Mouse (Mus musculus) left cerebral cortex, postnatal 25 days (tissue): ENCODE data around the gene Kcnq1. TPM values are rescaled to one million over a fixed set of nuclear protein-coding genes. Genes with fewer than 3 reads are reported as not detected.

ENCODE experiments used
- DNase-seq, 2 experiments: peaks; one replicate each; pipeline ENCODE4 v3.0.0; 2022; ENCODE audit warnings: low spot score in 2 of 2, mixed read lengths in 1 of 2
- intact Hi-C: fragments of 180-260 bp; cut with DNase I; formaldehyde crosslinking; loops from one replicate; pipeline ENCODE4 v1.15.1; 2025
- total RNA-seq, 2 experiments: library from RNA; stranded (reverse); gene quantifications; 2 replicates each; pipeline ENCODE4 v1.2.3; 2021

Gene Kcnq1
- 1 to 10 TPM in 1 of 2 experiments, under 1 TPM in 1; 0.53 to 1.4 TPM for total RNA-seq

DNA sequence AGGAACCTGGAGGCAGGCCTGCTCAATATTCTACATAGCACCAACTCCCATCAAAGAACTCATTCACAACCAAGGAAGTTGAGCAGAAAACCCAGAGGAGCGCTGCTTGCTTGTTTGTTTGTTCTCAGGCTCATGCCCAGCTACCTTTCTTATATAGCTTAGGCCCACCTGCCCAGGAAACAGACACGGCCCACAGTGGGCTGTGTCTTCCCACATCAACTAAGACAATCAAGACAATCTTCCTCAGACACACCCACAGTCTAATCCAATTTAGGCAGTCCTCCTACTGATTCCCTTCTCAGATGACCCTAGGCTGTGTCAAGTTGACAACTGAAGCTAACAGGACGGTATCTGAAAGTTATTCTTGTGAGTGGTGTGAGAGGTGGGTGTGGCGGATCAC is at the start of gene Kcnq1:
Gene Kcnq1, plus strand, starts transcription at position 301 of the 400 bp plus-strand sequence.
- DNase-seq: no peak
- intact Hi-C loops: no loop called here

DNA sequence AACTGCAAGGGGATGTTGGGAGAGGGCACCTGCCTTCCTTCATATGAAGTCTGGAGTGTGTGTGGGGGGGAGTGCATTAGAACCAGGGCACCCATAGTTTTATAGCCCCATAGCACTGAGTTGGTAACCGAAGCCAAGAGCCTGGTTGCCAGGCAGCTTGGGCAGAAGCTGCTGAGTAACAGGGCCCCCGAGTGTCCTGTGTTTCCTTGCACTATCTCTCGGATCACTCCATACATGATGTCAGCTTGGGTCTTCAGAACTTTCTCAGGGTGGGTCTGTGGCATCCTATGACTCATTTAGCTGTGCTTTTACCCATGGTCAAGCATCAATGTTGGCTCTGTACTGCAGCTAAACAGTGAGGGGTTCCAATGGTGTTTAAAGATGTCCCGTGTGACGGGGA is 49.1 kb upstream of the Kcnq1 start:
- DNase-seq: no peak
- intact Hi-C loops: no loop called here

- intact Hi-C loops: no loop called here
- no peak for DNase-seq
Measured at GRCm38 (mm10) chr7:143057667-143058220, 48.4 kb upstream of the Kcnq1 start.

DNA sequence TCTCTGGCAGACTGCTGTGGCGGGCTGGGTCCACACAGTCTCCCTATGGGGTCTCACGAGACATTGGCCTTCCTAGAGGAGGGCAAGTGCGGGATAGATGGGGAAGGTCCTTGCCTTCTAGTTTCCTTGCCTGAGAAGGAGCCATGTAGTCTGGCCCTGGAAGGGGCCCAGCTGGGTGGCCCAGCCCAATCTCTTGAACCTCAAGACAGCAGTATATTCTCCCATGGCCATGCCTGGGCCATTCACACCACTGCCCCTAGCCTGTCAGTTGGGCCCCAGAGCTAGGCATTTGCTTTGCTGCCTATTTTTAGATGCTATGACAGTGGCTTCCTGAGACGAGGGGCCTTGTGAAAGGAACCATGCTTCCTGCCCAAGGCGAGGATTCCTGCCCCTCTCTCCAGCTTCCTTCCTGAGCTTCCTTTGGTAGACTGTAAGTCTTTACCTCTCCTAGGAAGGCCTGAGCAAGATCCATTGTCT is 47.9 kb upstream of the Kcnq1 start:
- intact Hi-C loops: no loop called here
- DNase-seq: no peak

DNA sequence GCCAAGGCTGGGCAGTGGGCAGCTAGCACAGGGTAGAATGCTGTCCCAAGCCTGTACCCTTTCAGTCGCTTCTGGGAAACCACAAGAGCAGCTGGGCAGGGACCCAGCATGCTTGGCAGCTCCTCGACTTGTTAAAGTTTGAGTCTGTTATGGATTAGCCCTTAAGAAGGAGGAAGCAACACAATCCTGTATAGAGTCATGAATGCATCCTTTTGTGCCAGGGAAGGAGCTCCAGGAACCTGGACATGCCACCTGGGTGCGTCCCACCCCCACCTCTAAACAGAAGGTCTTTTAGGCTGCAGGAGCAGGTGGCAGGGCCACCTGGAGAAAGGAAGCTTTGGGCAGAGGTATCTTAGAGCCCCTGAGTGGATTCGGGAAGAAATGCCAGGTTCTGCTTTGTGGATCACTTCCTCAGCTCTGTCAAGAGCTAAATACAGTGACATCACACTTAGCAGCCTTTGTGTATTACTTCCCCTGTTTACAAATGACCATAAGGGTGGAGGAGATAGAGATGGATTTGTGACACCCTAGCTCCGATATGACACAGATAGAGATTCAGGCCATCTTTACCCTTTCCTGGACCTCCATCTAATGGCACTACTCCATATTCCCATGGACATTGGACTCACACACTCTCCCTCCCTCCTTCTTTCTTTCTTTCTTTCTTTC is 46.8 kb upstream of the Kcnq1 start:
- peak in 1 of 2 experiments; percentile 59 for DNase-seq
- intact Hi-C loops: no loop called here

- no peak for DNase-seq
- intact Hi-C loops: no loop called here
Measured at GRCm38 (mm10) chr7:143062704-143063103, 43.5 kb upstream of the Kcnq1 start.

- intact Hi-C loops: no loop called here
- peak in 1 of 2 experiments; percentile 52 for DNase-seq
Measured at GRCm38 (mm10) chr7:143064226-143064625, 41.9 kb upstream of the Kcnq1 start.

- intact Hi-C loops: no loop called here
- DNase-seq: no peak
Measured at GRCm38 (mm10) chr7:143065692-143066091, 40.5 kb upstream of the Kcnq1 start.

DNA sequence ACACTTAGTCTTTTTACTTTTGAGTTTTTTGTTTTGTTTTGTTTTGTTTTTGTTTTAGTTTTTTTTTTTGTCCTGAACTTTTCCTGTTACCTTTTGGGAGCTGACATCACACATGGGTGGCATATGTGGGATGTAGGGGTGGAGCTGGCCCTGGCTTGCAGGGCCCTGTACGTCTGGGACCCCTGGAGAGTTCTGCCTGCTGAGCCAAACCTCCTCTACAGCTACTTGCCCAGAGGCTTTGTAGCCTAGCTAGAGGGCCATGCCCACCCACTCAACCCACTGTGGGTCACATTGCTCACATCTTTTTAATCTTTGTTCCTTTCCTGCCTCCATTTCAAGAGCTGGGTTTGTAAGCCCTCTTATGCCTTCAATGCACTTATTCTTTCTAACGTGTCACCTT is 38.7 kb upstream of the Kcnq1 start:
- intact Hi-C loops: no loop called here
- DNase-seq: no peak

GRCm38 (mm10) chr7:143067897-143068296 is 38.3 kb upstream of the Kcnq1 start:
- intact Hi-C loops: no loop called here
- no peak for DNase-seq

DNA sequence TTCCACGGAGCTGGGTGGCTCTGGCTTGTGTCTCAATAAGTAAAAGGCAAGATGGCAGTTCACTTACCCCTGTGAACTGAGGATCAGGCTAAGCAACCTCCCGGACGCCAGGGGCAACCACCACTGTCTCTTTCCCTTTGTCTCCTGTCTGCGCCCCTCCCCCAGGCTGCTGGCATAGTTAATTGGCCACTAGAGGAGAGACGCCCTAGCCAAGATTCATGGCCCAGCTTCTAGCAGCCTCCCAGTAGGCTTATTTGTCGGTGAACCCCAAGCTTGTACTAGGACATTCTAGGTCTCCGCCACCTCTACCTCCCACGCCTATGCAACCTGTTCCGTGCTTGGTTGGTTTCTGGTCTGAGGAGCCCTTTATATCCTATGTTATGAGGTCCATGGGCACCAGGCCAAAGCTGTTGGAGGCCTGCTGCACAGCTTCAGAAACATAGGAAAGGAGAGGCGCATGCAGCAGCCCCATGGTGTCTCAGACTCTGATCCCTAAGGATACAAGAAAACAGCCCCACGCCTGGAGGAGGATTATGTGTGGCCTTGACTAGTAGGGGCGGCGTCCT is 37.8 kb upstream of the Kcnq1 start:
- intact Hi-C loops: no loop called here
- peak in 1 of 2 experiments; percentile 31 for DNase-seq

GRCm38 (mm10) chr7:143068882-143069591 is 37.1 kb upstream of the Kcnq1 start, which contains the start of gene Tssc4:
Gene Tssc4, plus strand, starts transcription at chr7:143069249.
- peak; percentile 99 to 100 for DNase-seq
- intact Hi-C loops: loop anchor here (1.0 kb wide), 2 partner anchors 15 to 61 kb away; no protein-coding TSS in a partner anchor

- intact Hi-C loops: loop anchor here (1.0 to 10.0 kb wide), 3 partner anchors 16 to 685 kb away; partner anchors contain the start of gene Osbpl5
- no peak for DNase-seq
Measured at GRCm38 (mm10) chr7:143069751-143070400, 36.3 kb upstream of the Kcnq1 start.

- intact Hi-C loops: loop anchor here (10.0 kb wide), 1 partner anchor 684 kb away; the partner anchor contains the start of gene Osbpl5
- no peak for DNase-seq
Measured at GRCm38 (mm10) chr7:143070506-143071070, 35.6 kb upstream of the Kcnq1 start.

DNA sequence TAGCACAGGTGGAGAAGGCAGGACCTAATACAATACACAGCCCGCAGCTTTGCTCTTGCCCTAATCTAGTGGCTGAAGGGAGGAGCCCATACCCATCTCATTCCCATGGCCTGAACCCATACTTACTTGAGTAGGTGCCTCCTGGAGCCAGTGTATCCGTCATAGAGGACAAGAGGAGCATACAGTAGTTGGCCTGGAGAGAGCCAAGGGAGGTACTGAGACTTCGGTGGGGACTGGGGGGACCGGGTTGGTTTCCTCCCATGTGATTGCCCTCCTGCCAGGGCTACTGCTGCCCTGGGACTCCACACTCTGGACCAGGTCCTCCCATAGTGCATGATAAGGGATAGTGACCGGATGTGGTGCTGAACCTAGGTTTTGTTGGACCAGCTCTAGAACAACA is 33.6 kb upstream of the Kcnq1 start:
- no peak for DNase-seq
- intact Hi-C loops: loop anchor here (10.0 kb wide), 1 partner anchor 682 kb away; the partner anchor contains the start of gene Osbpl5

DNA sequence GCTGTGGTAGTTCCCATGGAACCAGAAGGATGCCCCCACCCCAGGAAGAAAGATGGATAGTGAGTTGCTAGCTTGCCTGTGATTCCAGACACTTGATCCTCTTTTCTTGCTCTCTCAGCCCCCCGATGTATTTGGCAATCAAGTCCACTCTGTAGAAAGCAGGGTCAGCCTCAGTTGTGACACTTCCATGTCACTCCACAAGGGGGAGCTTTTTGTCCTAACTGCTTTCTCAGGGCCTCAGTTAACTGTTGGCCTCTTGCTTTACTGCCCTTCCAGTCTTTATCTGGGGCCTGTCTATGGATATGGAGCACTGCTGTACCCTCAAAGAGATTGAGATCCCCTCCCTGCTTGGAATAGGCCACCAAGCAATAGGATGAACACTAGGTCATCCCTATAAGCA is 33.1 kb upstream of the Kcnq1 start:
- DNase-seq: no peak
- intact Hi-C loops: loop anchor here (10.0 kb wide), 1 partner anchor 682 kb away; the partner anchor contains the start of gene Osbpl5

- no peak for DNase-seq
- intact Hi-C loops: loop anchor here (10.0 kb wide), 1 partner anchor 679 kb away; the partner anchor contains the start of gene Osbpl5
Measured at GRCm38 (mm10) chr7:143075394-143075793, 30.8 kb upstream of the Kcnq1 start.

DNA sequence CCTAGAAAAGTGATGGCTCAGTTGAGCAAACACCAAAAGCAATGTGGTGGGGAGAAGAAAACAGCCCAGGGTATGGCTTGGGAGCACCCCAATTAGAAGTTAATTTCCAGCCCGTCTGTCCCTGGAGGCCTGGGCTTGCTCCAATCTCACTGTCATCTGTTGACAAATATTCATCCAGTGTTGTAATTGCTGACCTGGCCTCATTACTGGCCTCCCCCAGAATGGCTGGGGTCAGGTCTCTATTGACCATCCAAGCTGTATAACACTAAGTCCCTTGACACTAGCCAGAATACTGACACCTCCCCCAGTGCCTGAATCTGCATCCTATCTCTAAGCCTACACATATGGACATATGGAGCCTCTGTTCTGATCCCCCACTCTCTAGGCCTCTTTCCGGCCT is 28.8 kb upstream of the Kcnq1 start:
- DNase-seq: no peak
- intact Hi-C loops: loop anchor here (10.0 kb wide), 1 partner anchor 677 kb away; the partner anchor contains the start of gene Osbpl5

DNA sequence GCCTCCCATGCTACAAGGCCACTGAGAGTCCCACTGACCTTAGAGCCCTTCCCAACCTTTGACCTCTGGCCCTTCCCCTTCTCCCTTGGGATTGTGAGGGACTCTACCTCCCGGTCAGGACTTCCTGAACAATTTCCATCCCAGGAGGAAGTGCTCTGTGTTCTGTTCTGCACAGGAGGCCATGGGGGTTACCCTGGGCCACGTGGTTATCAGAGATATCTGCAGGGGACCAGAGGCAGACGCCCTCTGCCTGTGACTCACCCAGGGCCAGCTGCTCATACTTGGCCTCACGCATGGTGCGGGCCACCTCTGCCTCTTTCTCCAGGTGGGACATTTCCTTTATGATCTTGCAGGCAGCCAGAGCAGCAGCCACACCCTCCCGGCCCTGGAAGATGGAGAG is 24.1 kb upstream of the Kcnq1 start:
- intact Hi-C loops: no loop called here
- no peak for DNase-seq
